13 mouse cellular contexts compared by ENCODE assay signal in genomic region chr4:47178261-47178961, GRCm38 (mm10). TPM values are rescaled to one million over a fixed set of nuclear protein-coding genes. Genes with fewer than 3 reads are reported as not detected.
DNase-seq lines count a peak whose midpoint lies in the region; ATAC-seq lines count a peak whose summit lies in the region.
"Had no signal": no experiment of that assay in that cellular context is flagged by ENCODE, and none has a peak within 500 bp of the region (broad histone marks: within the 10 kb centered on the region; RNA-seq: fewer than 3 reads in every experiment).

No protein-coding gene starts in this region.

- no peaks in the 10 kb centered on the region for H3K9me3 ChIP-seq in hindbrain, embryonic 14.5 days (ENCODE audit: control insufficient read depth, low read length)
- H3K9me3 ChIP-seq in hindbrain, embryonic 11.5 days (ENCODE audit: control insufficient read depth, low read length): no peaks in the 10 kb centered on the region
- H3K9me3 ChIP-seq: lung, embryonic 15.5 days had no signal

- no peak overlapping the region for H3K4me2 ChIP-seq in hindbrain, embryonic 14.5 days (replicated peaks)
- H3K4me2 ChIP-seq in hindbrain, embryonic 11.5 days (replicated peaks; ENCODE audit: low read depth, low read length): no peak overlapping the region
- H3K4me2 ChIP-seq: lung, embryonic 15.5 days had no signal

- DNase-seq in hindbrain, embryonic 14.5 days (ENCODE audit: low spot score): peak; percentile 31
- DNase-seq in hindbrain, embryonic 11.5 days (ENCODE audit: low spot score): no peak
- peak; percentile 23 for DNase-seq in ovary, postnatal 10 days (ENCODE audit: low spot score)
- no peak for DNase-seq in ovary, postnatal 36 days (ENCODE audit: low spot score)
- DNase-seq in heart, postnatal 25 days (ENCODE audit: low spot score): peak; percentile 59
- peak; percentile 69 for DNase-seq in skeletal muscle tissue, adult 2 months (ENCODE audit: low read depth, low spot score)
- DNase-seq in layer of hippocampus, postnatal 14 days (ENCODE audit: low spot score in 2 of 2): no peak
- DNase-seq in cerebellum, postnatal 25 days: no peak
- DNase-seq: cerebellum, adult 9-11 months; thymus, adult 2 months had no signal

- H3K36me3 ChIP-seq in hindbrain, embryonic 14.5 days (replicated peaks; ENCODE audit: control insufficient read depth, insufficient read depth): no peaks in the 10 kb centered on the region
- H3K36me3 ChIP-seq in hindbrain, embryonic 11.5 days (ENCODE audit: control insufficient read depth, insufficient read depth, low read length): no peaks in the 10 kb centered on the region
- H3K36me3 ChIP-seq: lung, embryonic 15.5 days had no signal

- 57% methylated on average over 8 of the region's 8 CpGs for WGBS in hindbrain, embryonic 14.5 days
- WGBS in hindbrain, embryonic 11.5 days: 69% methylated on average over 8 of the region's 8 CpGs

- H3K9ac ChIP-seq in hindbrain, embryonic 14.5 days: no peak overlapping the region
- no peak overlapping the region for H3K9ac ChIP-seq in hindbrain, embryonic 11.5 days (ENCODE audit: low read depth, low read length)
- H3K9ac ChIP-seq: lung, embryonic 15.5 days had no signal

- H3K27me3 ChIP-seq in hindbrain, embryonic 14.5 days (ENCODE audit: control insufficient read depth, insufficient read depth, low read length): no peaks in the 10 kb centered on the region
- H3K27me3 ChIP-seq in hindbrain, embryonic 11.5 days (ENCODE audit: control insufficient read depth, insufficient read depth, low read length): no peaks in the 10 kb centered on the region
- H3K27me3 ChIP-seq: lung, embryonic 15.5 days had no signal

- no peak overlapping the region for H3K4me3 ChIP-seq in hindbrain, embryonic 14.5 days (replicated peaks; ENCODE audit: low read length)
- H3K4me3 ChIP-seq in hindbrain, embryonic 11.5 days (ENCODE audit: low read depth, low read length): no peak overlapping the region
- H3K4me3 ChIP-seq: lung, embryonic 15.5 days had no signal

- ATAC-seq in hindbrain, embryonic 14.5 days (ENCODE audit: low FRiP score): no peak; the same call in 1 of the 2 replicates
- no peak for ATAC-seq in hindbrain, embryonic 11.5 days (ENCODE audit: low FRiP score)
- ATAC-seq: activated CD4-positive, CD25-positive, alpha-beta regulatory T cell, adult 4 months had no signal

- intact Hi-C loops in heart, postnatal 25 days (cut with DNase I): no loop called here

- no peaks in the 10 kb centered on the region for H3K4me1 ChIP-seq in hindbrain, embryonic 14.5 days (replicated peaks; ENCODE audit: control insufficient read depth, insufficient read depth, low read length)
- no peaks in the 10 kb centered on the region for H3K4me1 ChIP-seq in hindbrain, embryonic 11.5 days (replicated peaks; ENCODE audit: control insufficient read depth, insufficient read depth, low read length)

- H3K27ac ChIP-seq in hindbrain, embryonic 14.5 days: peak overlapping the region; percentile 7; the same call in 1 of the 2 replicates
- H3K27ac ChIP-seq in hindbrain, embryonic 11.5 days (ENCODE audit: low read depth, low read length): no peak overlapping the region
- H3K27ac ChIP-seq: lung, embryonic 15.5 days had no signal

RNA-seq across cellular contexts. Expression of gene Col15a1, which starts 29.6 kb away (rescaled TPM):
- polyA plus RNA-seq in hindbrain, embryonic 14.5 days (2014; fragmentation: Nextera tagmentation; extraction: Ambion mirVana): 4.7 and 5.6 TPM in 2 replicates
- 4.6 and 5.9 TPM in 2 replicates for polyA plus RNA-seq in hindbrain, embryonic 11.5 days (2014; fragmentation: Nextera tagmentation; extraction: Ambion mirVana)
- total RNA-seq in heart, postnatal 25 days (2021): 100 to 1,000 TPM; 132 to 168 TPM
- total RNA-seq in layer of hippocampus, postnatal 14 days (2021): 10 to 100 TPM; 13.9 to 15.1 TPM
- total RNA-seq: neutrophil, adult 5-6 weeks had no signal

Comparison
In these comparisons a context has a peak if more than half of its experiments do, and no peak if none do; other contexts are left out.
1. DNase-seq: peak in hindbrain, embryonic 14.5 days (single experiment), ovary, postnatal 10 days (single experiment), heart, postnatal 25 days (single experiment) and skeletal muscle tissue, adult 2 months (single experiment); none in hindbrain, embryonic 11.5 days (single experiment), ovary, postnatal 36 days (single experiment), layer of hippocampus, postnatal 14 days (0 of 2) and cerebellum, postnatal 25 days (0 of 2).
2. RNA of gene Col15a1, which starts 29.6 kb away (total RNA-seq): 132 to 168 TPM in heart, postnatal 25 days; 13.9 to 15.1 TPM in layer of hippocampus, postnatal 14 days; every median in the first group is over 4 times any median in the second.